Mouse (Mus musculus) heart, postnatal 0 days (tissue): ENCODE data around the gene Csf2rb. TPM values are rescaled to one million over a fixed set of nuclear protein-coding genes. Genes with fewer than 3 reads are reported as not detected.

Source experiments
- ATAC-seq: fragments of 200-750 bp; cut with Nextera tagmentation; 2 replicates; pipeline ENCODE4 v1.8.0; 2017; ENCODE audit warnings: low read depth, moderate number of reproducible peaks, moderate library complexity; ENCODE audit not compliant: insufficient read depth
- DNase-seq: peaks from one replicate; pipeline ENCODE4 v3.0.0-alpha.2; 2016; ENCODE audit warnings: low spot score
- H3K27ac ChIP-seq: fragments of 300-500 bp; sonication (generic); 2 replicates; pipeline ENCODE4 v1.5.1; 2014; ENCODE audit warnings: low read depth, mild to moderate bottlenecking
- H3K27me3 ChIP-seq: fragments of 300-500 bp; sonication (generic); 2 replicates; pipeline ENCODE4 v1.6.1; 2014; ENCODE audit warnings: low read length, mixed read lengths; ENCODE audit not compliant: control insufficient read depth, insufficient read depth
- H3K36me3 ChIP-seq: fragments of 300-500 bp; sonication (generic); replicated peaks from 2 replicates; pipeline ENCODE4 v1.6.1; 2014; ENCODE audit warnings: low read length, mixed read lengths; ENCODE audit not compliant: control insufficient read depth, insufficient read depth
- H3K4me1 ChIP-seq: fragments of 300-500 bp; sonication (generic); 2 replicates; pipeline ENCODE4 v1.6.1; 2014; ENCODE audit warnings: antibody characterized with exemption; ENCODE audit not compliant: control insufficient read depth, insufficient read depth
- H3K4me2 ChIP-seq: fragments of 300-500 bp; sonication (generic); 2 replicates; pipeline ENCODE4 v1.6.1; 2014; ENCODE audit warnings: low read depth, mild to moderate bottlenecking, low read length, moderate library complexity
- H3K4me3 ChIP-seq: fragments of 300-500 bp; sonication (generic); 2 replicates; pipeline ENCODE4 v1.5.1; 2014; ENCODE audit warnings: low read depth, low read length
- H3K9ac ChIP-seq: fragments of 300-500 bp; sonication (generic); replicated peaks from 2 replicates; pipeline ENCODE4 v1.6.1; 2014; ENCODE audit warnings: low read depth, low read length, mixed read lengths
- H3K9me3 ChIP-seq: fragments of 300-500 bp; sonication (generic); replicated peaks from 2 replicates; pipeline ENCODE4 v1.6.1; 2016; ENCODE audit warnings: low read length; ENCODE audit not compliant: control insufficient read depth
- CTCF ChIP-seq: IDR thresholded peaks from 2 replicates; pipeline ENCODE4 v1.5.1; 2016; ENCODE audit warnings: antibody characterized with exemption, control low read depth, low read depth
- EP300 ChIP-seq: IDR thresholded peaks from 2 replicates; pipeline ENCODE4 v1.6.1; 2016; ENCODE audit warnings: antibody characterized with exemption, low read depth
- WGBS: fragments of 180-500 bp; shearing (Covaris S2); extraction: QIAGEN DNeasy Blood & Tissue Kit; methylation state at CpG from one replicate; pipeline ENCODE4 v1.1.7; 2014; 5-methylcytosine and 5-hydroxymethylcytosine counted together
- polyA plus RNA-seq: library from polyadenylated mRNA; unstranded; fragments of >200 nt; fragmentation: Nextera tagmentation; extraction: Ambion mirVana; gene quantifications from 2 replicates; pipeline ENCODE4 v1.2.1, GENCODE M21; 2015
- total RNA-seq: library from RNA; depleted of rRNA; stranded (reverse); fragments of >200 nt; gene quantifications from 2 replicates; pipeline ENCODE4 v1.2.3, GENCODE M21; 2014; ENCODE audit warnings: low replicate concordance

Csf2rb gene
- total and polyA plus RNA-seq, 2 experiments from 2014 or later = 0.79 to 3.5 TPM

GRCm38 (mm10) chr15:78298558-78298957, 27.0 kb upstream of the Csf2rb start:
- H3K4me2 ChIP-seq = no peak overlapping the region
- H3K9me3 ChIP-seq = no peaks in the 10 kb centered on the region
- TF ChIP-seq EP300 = no peak
- TF ChIP-seq CTCF = no peak
- H3K27ac ChIP-seq = no peak overlapping the region
- WGBS = 74% methylated on average over 1 of the region's 1 CpGs
- DNase-seq (no peak), ATAC-seq (no peak)
- no peak overlapping the region for H3K4me3 ChIP-seq
- H3K9ac ChIP-seq = no peak overlapping the region
- H3K36me3 ChIP-seq = no peaks in the 10 kb centered on the region
- no peaks in the 10 kb centered on the region for H3K4me1 ChIP-seq
- H3K27me3 ChIP-seq = no peaks in the 10 kb centered on the region

- 79% methylated on average over 3 of the region's 3 CpGs for WGBS
- no peak for DNase-seq
- H3K27me3 ChIP-seq = no peaks in the 10 kb centered on the region
These were observed 25.9 kb upstream of the Csf2rb start for GRCm38 (mm10) chr15:78299641-78300040.

GRCm38 (mm10) chr15:78300773-78301172, 24.8 kb upstream of the Csf2rb start:
- Histone ChIP-seq H3K27ac (no peak overlapping the region), H3K27me3 (no peaks in the 10 kb centered on the region), H3K36me3 (no peaks in the 10 kb centered on the region), H3K9me3 (no peaks in the 10 kb centered on the region), H3K4me1 (no peaks in the 10 kb centered on the region), H3K4me2 (no peak overlapping the region), H3K4me3 (no peak overlapping the region), H3K9ac (no peak overlapping the region)
- TF ChIP-seq CTCF = no peak
- ATAC-seq (no peak), DNase-seq (no peak)

More at GRCm38 (mm10) chr15:78299641-78300040, 25.9 kb upstream of the Csf2rb start:
- Histone ChIP-seq H3K36me3 (no peaks in the 10 kb centered on the region), H3K9ac (no peak overlapping the region), H3K27ac (no peak overlapping the region), H3K4me1 (no peaks in the 10 kb centered on the region), H3K4me3 (no peak overlapping the region), H3K4me2 (no peak overlapping the region), H3K9me3 (no peaks in the 10 kb centered on the region)
- no peak for TF ChIP-seq CTCF
- TF ChIP-seq EP300 = no peak
- ATAC-seq = no peak

- Histone ChIP-seq H3K9ac (no peak overlapping the region), H3K4me3 (no peak overlapping the region), H3K27ac (no peak overlapping the region), H3K4me2 (no peak overlapping the region), H3K4me1 (no peaks in the 10 kb centered on the region), H3K27me3 (no peaks in the 10 kb centered on the region), H3K9me3 (no peaks in the 10 kb centered on the region), H3K36me3 (no peaks in the 10 kb centered on the region)
- ATAC-seq = no peak
- WGBS = 95% methylated on average over 4 of the region's 4 CpGs
- no peak for DNase-seq
- TF ChIP-seq CTCF = no peak
- no peak for TF ChIP-seq EP300
These were observed 22.8 kb upstream of the Csf2rb start for GRCm38 (mm10) chr15:78302718-78303117.

GRCm38 (mm10) chr15:78303665-78304233, 21.8 kb upstream of the Csf2rb start:
- Histone ChIP-seq H3K27ac (no peak overlapping the region), H3K4me1 (no peaks in the 10 kb centered on the region), H3K4me3 (no peak overlapping the region), H3K9me3 (no peaks in the 10 kb centered on the region), H3K4me2 (no peak overlapping the region), H3K9ac (no peak overlapping the region), H3K36me3 (no peaks in the 10 kb centered on the region), H3K27me3 (no peaks in the 10 kb centered on the region)
- ATAC-seq (no peak), DNase-seq (no peak)
- WGBS = 79% methylated on average over 6 of the region's 6 CpGs
- no peak for TF ChIP-seq CTCF
- TF ChIP-seq EP300 = no peak

GRCm38 (mm10) chr15:78305341-78305933, 20.1 kb upstream of the Csf2rb start, which contains the start of gene Csf2rb2:
Gene Csf2rb2 (minus strand): TSS chr15:78305721.
- WGBS = 61% methylated on average over 10 of the region's 10 CpGs
- Histone ChIP-seq H3K27ac (no peak within 1 kb of the TSS), H3K4me3 (no peak within 1 kb of the TSS), H3K4me2 (no peak within 1 kb of the TSS), H3K27me3 (no peaks in the 10 kb centered on the region), H3K9me3 (no peaks in the 10 kb centered on the region), H3K9ac (no peak within 1 kb of the TSS), H3K4me1 (peaks cover 5% of the 10 kb centered on the region; the same call in 1 of the 2 replicates), H3K36me3 (no peaks in the 10 kb centered on the region)
- ATAC-seq = no peak
- TF ChIP-seq CTCF (no peak), EP300 (no peak)
- no peak for DNase-seq
